Mouse (Mus musculus) v-Abl transformed pro-B cells (cell line): ENCODE data around the gene Sox9.

Experiments used
- in situ Hi-C, 2 experiments: fragments of 400-800 bp; cut with MboI; formaldehyde crosslinking; loops; one replicate each; pipeline ENCODE4 v1.15.1; 2025; ENCODE audit not compliant: unreplicated experiment in 2 of 2

Sox9 gene

DNA sequence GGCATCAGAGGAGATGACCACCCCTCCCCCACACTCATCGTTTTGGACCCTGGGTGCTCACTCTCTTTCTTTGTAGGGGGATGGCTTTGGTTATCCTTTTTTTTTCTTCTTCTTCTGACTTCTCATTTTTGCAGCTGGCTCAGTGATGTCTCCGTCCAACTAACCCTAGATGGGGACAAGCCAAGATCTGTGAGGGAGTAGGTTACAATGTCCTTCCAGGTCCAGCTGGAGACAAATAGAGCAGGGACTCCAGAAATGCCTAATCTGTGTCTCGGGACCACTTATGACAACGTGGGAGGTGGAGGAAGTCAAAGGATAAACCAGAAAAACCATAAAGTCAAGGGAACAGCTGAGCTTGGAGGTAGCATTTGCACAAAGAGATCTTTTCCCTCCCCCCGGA, 14.4 kb downstream of the Sox9 start:
- in situ Hi-C loops = no loop called here

DNA sequence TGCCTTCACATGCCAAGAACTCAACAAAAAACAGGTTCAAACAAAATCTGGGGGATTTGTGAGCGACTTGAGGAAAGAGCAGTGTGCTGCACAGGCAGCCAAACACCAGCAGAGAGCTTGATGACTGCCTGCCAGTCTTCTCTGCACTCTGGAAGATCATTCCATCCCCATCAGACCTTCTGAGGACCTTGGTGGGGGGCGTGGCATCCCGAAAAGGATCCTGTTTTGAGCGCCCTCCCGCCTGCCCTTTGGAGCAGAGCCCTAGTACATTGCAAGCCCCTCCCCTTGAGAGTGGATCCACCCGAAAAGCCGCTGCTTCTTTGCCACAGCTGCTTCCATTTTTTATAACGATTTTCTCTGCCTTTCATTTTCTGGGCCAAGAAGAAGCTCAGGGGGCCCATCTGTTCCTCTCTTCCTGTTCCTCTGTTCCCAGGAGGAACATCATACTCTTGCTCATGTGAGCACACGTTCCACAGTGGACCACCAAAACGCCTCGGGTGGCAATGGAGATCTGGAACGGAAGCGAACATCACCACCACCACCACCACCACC, 16.9 kb downstream of the Sox9 start:
- in situ Hi-C loops = no loop called here

DNA sequence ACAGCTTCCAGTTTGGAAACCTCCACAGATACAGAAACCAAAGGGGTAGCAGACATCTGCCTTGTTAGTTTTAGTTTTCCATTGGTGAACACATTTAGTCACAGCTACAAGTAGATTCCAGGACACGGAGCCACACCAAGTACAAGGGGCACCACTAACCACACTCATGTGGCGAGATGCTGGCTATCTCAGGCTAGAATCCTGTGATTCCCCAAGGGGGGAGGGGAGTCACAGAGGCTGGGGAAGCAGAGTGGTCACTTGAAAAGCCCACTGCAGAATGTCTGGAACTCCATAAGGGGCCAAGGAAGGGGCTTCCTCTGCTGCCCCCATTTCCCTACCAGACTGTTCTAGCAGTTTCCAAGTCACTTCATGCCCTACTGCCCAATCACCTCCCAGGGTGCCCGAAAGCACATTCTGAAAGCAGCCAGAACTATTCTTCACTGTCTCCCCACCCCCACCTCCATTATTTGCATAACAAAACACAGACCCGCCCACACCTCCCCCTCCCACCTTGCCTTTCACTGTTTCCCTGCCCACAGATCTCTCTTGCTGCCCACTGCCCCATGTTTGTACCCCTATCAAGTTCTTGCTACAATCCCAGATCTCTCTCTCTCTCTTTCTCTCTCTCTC, 19.3 kb downstream of the Sox9 start:
- in situ Hi-C loops = no loop called here

DNA sequence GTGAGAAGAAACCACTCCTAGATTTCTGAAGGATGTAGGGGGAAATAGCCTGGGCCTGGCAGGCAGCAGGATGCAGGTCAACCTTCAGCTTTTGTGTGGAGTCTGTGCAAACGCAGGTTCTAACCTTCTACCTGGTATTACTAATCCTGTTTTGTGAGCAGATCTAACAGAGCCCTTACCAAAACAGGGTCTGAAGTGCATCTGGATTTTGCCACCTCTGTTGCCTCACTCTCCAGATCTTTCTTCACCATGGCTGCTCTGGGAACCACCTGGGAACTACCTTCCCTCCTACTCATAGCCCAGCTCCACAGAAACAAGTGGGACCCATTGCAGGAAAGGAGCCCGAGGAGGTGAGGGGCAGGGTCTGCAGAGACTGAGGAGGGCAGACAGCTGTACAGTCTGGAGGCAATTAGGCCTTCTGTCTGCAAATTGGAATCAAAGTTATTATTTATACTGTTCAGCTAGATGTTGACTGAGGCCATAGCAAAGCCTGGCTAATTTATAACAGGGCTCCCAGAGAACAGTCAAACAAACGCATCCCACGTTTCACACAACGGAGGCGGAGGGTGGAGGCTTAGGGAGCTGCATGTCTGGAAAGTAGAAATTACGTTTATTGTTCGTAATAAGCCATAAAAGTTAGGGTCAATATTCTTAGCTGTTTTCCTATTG, 25.9 kb downstream of the Sox9 start:
- in situ Hi-C loops = no loop called here

DNA sequence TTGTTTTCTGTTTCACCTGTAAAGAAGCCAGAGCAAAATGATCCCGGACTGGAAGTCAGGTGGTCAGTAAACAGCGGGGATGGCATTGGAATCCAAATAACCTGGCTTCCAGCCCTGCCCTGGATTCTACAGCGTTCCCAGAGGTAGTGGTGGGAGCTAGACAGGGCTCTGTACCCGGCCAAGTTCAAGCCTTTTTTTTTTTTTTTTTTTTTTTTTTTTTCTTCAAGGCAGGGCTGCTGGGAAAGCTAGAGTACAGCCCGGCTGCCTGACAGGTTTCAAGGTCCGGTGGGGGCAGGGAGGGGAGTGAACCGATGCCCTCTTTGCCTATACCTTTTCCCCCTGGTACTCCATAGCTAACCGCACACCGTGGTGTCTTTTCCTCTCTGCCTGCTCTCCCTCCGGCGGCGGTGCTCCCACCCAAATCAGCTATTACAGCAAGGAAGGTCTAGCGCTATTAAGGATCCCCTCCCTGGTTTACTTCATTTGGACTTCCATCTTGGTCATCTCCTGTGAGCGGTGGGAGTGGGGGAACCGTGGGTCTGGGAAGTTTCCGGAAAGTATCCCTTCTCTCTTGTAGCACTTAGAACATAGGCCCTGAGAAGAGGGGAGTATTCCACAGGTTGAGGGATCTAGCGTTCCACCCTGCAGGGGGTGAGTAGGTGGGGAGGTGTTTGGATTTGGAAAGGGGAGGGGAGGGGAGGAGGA, 28.6 kb downstream of the Sox9 start:
- in situ Hi-C loops = no loop called here

DNA sequence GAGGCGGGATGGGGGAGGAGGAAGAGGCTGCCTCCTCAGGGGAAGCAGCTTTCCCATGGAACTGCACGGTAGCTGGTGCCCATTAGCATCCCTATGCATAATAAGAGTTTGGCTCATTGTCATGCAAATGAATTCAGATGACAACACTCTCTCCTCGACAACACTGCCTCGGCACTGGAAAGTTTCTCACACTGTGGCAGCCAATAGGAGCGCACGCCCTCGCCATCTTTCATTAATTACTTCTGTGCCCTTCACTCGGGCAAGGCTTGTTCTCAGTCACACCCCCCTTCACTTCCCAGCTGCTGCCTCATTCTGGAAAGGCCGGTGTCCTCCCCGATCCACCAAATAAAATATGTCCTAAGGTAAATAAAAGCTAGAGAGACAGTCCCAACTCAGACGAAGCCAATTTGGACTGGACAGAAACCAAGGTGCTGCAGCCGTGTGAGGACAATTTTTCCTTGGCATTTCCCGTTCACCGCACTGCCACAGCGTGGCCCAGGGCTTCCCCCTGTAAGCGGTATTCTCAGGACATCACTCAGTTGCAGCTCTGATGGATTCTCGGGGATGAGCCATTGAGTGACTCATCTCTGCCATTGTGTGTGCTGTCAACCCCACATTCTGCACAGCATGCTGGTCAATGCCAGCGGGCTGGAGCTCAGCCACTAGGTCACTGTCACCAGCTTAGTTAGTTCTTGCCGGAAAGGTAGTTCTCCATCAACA, 29.3 kb downstream of the Sox9 start:
- in situ Hi-C loops = no loop called here

DNA sequence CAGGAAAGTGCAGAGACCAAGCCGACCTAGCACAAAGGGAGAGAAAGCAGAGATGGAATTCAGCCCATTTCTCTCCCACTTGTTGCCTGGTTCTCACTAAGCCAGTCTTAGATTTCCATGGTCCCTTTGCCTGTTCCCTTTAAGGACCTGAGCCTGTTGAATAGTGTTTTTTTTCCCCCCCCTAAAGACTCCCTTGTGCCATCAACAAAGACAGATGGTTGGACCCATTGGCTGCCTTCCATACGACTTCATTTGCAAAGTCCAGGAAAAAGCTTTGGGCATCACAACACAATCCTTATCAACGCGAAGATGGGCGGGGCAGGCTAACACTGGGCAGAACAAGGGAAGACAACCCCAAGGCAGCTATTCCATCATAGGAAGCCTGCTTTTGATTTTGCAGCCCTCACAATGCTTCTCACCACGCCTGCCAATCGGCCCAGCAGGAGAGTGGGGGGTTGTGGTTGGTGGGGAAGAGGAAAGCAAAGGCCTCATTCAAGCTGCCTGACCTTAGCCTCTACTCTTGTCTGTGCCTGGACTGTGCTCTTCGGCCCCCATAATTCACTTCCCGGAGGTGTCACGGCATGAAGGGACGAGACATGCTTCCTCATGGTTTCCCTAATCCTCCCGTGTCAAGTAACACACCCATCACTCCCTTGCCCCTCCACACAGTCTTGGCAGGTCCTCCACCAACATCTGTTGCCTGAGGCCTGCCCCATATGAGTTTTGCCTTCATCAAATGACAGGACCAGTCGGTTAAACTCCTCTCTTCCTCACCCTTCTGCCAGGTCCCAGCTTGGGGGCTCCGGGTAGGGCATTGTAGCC, 36.0 kb downstream of the Sox9 start:
- in situ Hi-C loops = no loop called here

DNA sequence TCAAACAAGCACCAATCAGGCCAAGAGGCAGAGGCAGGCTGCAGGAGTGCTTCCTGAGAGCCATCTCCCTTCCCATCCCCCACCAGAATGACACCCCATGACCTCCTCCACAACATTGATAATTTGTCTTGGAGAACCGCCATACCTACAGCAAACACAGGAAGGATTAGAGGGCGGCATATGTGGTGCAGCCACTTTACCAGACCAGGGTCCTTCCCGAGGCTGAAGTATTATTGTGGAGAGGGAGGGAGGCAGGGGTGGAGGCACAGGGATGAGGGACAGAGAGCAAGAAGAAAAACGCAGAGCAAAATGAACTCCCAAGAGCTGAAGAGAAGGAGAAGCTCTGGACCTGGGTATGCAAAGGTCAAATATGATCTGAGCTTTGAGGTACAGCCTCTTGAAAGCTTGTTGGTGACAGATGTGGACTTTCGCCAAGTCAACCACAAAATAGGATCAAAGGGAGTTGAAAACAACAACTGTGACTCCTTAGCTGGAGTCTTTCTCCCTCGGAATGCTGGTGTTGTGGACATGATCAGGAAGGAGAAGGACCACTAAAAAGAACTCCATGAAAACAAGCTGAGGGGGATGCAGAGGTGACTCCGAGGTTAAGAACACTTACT, 36.7 kb downstream of the Sox9 start:
- in situ Hi-C loops = no loop called here

DNA sequence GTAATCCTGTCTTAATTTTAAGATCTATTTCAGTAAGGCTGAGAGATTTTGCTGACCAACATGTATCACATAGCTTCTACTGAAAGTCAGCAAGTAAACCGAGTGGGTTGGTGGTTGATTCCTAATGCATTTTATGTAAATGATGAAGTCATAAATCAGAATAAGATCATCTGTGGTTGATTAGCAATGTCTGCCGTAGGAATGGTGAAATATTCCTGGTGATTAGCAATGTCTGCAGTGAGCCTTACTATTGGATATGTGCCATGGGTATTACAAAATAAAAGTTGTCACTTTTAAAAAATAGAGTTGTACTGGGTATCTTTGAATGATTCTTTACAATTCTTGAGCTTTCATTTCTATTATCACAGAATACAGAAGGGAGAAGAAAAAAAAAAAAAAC, 39.5 kb downstream of the Sox9 start:
- in situ Hi-C loops = no loop called here

DNA sequence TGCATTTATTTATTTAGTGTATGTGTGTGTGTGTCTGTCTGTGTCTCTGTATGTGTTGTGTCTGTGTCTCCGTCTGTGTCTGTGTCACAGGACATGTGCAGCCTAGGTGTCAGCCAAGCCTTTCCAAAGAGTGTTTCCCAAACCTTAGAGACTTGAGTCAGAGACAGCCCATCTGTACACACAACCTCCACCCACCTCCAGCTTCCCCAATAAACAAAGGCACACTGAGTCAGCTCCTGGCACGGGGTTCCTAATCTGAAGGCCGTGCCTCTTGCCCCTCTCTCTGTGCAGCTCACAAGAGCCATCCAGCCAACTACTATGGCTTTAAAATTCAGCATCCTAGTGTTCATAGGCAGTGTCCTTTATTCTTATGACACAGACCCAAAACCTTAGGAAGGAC, 42.1 kb downstream of the Sox9 start:
- in situ Hi-C loops = no loop called here

DNA sequence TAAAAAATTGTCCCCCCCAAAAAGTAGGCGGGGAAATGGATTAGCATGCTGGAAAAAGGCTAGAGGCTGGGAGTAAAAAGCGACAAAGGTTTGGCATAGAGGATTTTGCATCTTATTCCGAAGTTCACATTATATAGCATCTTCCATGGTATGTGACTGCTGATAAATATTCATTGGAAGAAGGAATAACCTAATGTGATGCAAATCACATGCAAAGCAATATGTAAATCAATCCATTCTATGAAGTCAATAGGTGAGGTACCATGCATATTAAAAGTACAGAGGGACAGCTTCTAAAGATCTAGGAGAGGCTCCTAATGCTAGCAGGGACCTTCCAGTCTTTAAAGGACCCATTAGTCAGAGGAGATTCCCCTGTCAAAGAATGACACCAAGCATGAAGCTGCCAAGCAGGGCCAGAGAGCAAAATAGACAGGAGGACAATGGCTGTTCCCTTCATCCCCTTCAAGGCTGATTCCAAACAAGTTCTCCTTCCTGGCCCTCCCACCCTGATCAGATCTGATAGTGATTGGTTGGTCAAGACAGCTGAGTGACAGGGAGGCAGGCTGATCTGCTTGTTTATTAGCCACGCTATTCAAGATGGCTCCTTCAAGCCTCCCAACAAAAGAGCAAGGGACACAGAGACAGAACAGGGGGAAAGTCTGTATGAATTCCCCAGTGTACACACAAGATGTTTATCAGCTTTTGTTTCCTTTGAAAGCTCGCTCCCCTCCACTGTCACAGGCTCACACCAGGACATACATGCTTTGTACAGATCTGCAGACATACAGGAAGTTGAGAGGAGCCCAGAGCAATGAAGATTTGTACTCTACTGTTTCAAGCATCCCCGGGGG, 44.4 kb downstream of the Sox9 start:
- in situ Hi-C loops = no loop called here

DNA sequence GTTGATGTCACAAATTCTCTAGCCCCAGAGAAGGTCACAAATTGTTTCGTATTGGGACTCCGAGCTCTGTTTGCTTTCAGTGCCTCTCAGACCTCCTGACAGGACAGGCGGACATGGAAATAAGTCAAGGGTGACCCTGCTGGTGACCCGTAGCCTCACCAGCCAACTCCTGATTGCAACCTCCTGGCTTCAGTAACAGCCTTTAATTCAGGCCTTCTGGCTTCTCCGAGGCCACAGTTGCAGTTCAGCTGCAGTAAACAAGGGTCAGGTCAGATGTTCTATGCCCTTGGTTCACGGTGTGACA, 45.0 kb downstream of the Sox9 start:
- in situ Hi-C loops = no loop called here

DNA sequence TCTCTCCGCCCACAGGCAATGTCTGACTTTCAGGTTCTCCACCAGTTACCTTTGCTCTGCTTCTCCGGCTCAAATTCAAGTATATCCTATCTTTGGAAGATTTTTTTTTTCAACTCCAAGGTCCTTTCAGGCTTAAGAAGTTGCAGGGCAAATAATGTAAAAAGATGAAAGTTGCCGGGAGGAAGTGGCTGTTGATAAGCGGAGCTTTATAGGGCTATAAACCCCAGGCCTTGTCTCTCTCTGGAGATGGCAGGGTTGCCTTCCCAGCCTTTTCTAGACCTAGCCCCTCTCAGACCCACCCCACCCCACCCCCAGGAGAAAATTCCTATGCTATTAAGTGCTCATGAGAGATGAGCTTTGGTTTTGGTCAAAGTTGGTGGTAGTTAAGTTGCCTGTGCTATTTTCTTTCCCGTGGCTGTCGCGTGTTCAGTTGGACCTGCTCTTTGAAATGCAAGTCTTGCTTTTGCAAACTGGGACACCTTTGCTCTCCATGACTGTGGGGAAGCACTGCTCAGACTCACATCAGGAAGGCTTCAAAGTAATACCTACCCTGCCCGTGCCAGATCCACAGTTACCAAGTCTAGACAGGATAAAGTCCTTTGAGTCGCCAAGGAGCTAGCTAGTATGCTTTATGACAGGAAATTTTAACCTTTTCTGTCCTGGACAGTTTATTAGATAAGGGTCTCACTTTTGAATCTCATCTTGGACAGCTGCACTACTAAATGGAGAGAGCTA, 46.7 kb downstream of the Sox9 start:
- in situ Hi-C loops = no loop called here

DNA sequence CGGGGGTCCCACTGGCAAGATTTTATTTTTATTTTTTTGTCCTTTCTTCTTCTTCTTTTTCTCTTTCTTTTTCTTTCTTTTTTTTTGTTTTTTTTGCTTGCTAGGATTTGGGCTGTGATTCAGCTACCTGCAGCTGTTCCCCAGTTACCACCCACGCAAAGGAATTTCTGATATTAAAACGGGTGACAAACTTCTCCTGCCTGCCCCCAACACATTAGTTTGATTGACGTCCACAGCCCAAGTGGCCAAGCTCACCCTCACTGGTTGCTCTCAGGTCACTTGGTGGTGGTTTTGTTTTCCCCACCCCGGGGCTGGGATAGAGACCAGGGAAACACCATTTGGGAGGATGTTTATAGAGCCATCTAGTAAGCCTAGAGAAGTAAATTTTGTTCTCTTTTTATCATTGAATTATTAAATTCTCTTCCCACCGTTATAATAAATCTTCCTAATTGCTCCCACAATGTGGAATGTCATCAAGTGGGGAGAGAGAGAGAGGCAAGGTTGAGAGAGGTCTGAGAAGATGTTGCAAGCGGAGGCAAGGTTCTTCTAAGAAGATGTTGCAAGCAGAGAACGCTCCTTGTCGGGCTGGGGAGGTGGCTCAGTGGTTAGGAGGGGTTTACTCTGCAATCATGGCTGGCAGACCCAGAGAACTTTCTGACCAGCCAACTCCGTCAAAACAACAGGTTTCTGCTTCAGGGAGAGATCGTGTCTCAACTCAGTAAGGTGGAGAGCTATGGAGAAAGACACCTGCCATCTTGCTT, 52.4 kb downstream of the Sox9 start:
- in situ Hi-C loops = no loop called here

DNA sequence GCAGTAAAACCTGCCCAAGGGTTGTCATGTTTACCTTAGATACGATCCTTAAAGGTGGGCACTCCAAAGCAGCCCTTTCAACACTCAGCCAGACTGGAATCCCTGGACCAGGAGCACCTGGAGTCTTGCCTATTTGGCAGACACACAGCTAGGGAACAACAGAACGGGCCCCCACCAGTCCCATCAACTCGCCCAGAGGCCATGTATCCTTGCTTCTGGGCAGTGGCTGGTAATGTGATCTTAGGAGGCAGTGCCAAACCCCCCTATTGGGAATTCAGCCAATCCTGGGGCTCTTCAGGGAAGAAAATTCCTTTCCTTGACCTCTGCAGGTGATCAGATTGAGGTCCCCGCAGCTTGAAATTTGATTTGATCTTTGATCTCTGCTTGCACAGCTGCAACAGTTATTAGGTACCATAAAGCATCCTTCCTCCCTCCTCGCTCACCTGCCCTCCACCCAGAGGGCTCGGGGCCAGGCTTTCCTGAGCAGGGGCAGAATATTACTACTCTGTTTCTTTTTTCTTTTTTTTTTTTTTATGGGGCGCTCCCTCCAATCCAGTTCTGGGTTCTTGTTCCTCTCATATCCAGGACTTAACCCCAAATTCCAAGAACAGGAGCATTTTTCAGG, 53.6 kb downstream of the Sox9 start:
- in situ Hi-C loops = no loop called here
